Mouse (Mus musculus) neural tube, embryonic 13.5 days (tissue): ENCODE measurements around the gene Itpr2. TPM values are rescaled to one million over a fixed set of nuclear protein-coding genes. Genes with fewer than 3 reads are reported as not detected.
A peak's percentile ranks its signal among the peaks of the same experiment; 100 is the strongest.

Source experiments
- ATAC-seq: fragments of 200-750 bp; cut with Nextera tagmentation; 2 replicates; pipeline ENCODE4 v1.8.0; 2017; ENCODE audit warnings: low read depth, mild to moderate bottlenecking, moderate TSS enrichment, moderate library complexity
- H3K27ac ChIP-seq: fragments of 300-500 bp; sonication (generic); replicated peaks from 2 replicates; pipeline ENCODE4 v1.5.1; 2015; ENCODE audit warnings: moderate library complexity, mild to moderate bottlenecking, inconsistent platforms
- H3K27me3 ChIP-seq: fragments of 300-500 bp; sonication (generic); 2 replicates; pipeline ENCODE4 v1.6.1; 2015; ENCODE audit warnings: mild to moderate bottlenecking, inconsistent platforms
- H3K36me3 ChIP-seq: fragments of 300-500 bp; sonication (generic); 2 replicates; pipeline ENCODE4 v1.6.1; 2015; ENCODE audit warnings: mild to moderate bottlenecking, inconsistent platforms
- H3K4me1 ChIP-seq: fragments of 300-500 bp; sonication (generic); replicated peaks from 2 replicates; pipeline ENCODE4 v1.6.1; 2015; ENCODE audit warnings: inconsistent platforms
- H3K4me2 ChIP-seq: fragments of 300-500 bp; sonication (generic); 2 replicates; pipeline ENCODE4 v1.6.1; 2015; ENCODE audit warnings: inconsistent platforms, mild to moderate bottlenecking, moderate library complexity
- H3K4me3 ChIP-seq: fragments of 300-500 bp; sonication (generic); 2 replicates; pipeline ENCODE4 v1.5.1; 2015; ENCODE audit warnings: mild to moderate bottlenecking, inconsistent platforms
- H3K9ac ChIP-seq: fragments of 300-500 bp; sonication (generic); 2 replicates; pipeline ENCODE4 v1.6.1; 2015; ENCODE audit warnings: moderate library complexity, mild to moderate bottlenecking, inconsistent platforms
- H3K9me3 ChIP-seq: fragments of 300-500 bp; sonication (generic); 2 replicates; pipeline ENCODE4 v1.6.1; 2016; ENCODE audit warnings: inconsistent platforms
- WGBS: fragments of 180-500 bp; shearing (Covaris S2); methylation state at CpG from one replicate; pipeline ENCODE4 v1.1.7; 2015; 5-methylcytosine and 5-hydroxymethylcytosine counted together
- polyA plus RNA-seq: library from polyadenylated mRNA; unstranded; fragments of >200 nt; fragmentation: Nextera tagmentation; extraction: Ambion mirVana; gene quantifications from 2 replicates; pipeline ENCODE4 v1.2.1, GENCODE M21; 2015

Itpr2 gene
- 5.5 and 9.6 TPM in 2 replicates for polyA plus RNA-seq

DNA sequence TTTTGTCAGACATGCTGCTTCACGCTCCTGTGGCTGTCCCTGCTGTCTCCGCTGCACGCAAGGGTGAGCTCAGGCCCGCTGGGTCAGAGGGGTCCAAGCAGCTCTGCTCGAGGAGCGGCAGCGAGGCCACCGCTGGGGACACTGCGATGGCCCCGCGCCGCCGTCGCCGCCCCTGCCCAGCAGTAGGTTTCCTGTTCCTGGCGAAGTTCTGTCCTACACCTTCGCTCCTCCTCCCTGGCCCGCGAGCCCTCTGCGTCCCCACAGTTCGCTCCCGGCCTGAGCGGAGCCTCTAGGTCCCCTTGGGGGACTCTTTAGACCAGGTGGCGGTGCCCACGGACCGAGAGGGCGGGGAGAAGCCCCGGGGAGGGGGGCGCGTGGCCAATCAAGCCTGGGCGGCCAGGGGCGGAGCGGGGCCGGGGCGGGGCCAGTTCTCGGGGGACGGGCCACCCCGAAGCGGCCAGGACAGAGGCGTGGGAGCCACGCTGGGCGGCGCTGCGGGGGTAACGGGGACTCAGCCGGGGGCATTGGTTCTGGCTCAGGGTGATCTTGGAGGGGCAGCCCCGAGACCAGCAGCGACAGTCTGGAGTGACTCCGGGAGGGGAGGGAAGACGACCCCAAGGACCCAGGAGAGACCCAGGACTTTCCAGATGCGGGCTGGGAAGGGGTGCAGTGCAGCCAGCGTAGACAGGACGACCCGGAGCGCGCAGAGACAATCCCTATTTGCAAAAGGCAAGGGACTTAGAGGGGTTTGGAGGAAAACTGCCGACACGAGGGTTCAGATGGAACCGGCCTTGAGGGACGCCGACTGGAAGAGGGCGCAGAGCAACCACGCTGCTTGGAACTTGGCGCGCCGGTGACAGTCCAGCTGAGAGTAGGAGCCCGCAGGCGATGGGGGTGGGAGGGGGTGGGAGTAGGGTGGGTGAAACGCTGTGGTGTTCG is at the start of gene Itpr2:
Gene Itpr2, minus strand, starts transcription at position 358 of the 939 bp plus-strand sequence.
- WGBS = 1% methylated on average over 67 of the region's 70 CpGs
- peaks cover 23% of the 10 kb centered on the region for H3K4me1 ChIP-seq
- peak within 1 kb of the TSS; percentile 99 for H3K4me2 ChIP-seq
- H3K4me3 ChIP-seq = peak within 1 kb of the TSS; percentile 62
- H3K27me3 ChIP-seq = peaks cover 33% of the 10 kb centered on the region
- H3K27ac ChIP-seq = peak within 1 kb of the TSS; percentile 52
- no peaks in the 10 kb centered on the region for H3K36me3 ChIP-seq
- H3K9me3 ChIP-seq = no peaks in the 10 kb centered on the region
- ATAC-seq = peak; percentile 95
- H3K9ac ChIP-seq = peak within 1 kb of the TSS; percentile 72

DNA sequence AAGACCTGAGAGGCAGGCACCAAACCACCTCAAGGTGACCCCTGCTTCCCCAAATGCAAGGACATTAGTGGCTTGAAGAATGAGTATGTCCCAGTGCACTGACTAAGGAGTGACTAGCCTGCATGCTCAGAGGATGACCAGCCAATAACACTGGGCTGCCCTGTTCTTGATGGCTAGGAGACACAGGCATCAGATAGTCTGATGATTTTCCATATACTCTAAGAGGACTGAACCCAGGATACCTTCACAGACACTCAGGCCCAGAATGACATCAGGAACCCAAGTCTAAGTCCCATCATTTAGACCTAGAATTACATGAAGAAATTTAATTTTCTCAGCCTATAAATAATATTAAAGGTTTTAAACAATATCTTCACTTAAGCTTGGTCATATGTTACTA is 49.3 kb upstream of the Itpr2 start:
- Histone ChIP-seq H3K4me1 (no peaks in the 10 kb centered on the region), H3K4me2 (no peak overlapping the region), H3K4me3 (no peak overlapping the region), H3K9me3 (no peaks in the 10 kb centered on the region), H3K27ac (no peak overlapping the region), H3K27me3 (no peaks in the 10 kb centered on the region), H3K9ac (no peak overlapping the region), H3K36me3 (peaks cover 87% of the 10 kb centered on the region)
- no peak for ATAC-seq

GRCm38 (mm10) chr6:146550421-146550820 is 48.4 kb upstream of the Itpr2 start:
- H3K27me3 ChIP-seq = no peaks in the 10 kb centered on the region
- 88% methylated on average over 2 of the region's 2 CpGs for WGBS

DNA sequence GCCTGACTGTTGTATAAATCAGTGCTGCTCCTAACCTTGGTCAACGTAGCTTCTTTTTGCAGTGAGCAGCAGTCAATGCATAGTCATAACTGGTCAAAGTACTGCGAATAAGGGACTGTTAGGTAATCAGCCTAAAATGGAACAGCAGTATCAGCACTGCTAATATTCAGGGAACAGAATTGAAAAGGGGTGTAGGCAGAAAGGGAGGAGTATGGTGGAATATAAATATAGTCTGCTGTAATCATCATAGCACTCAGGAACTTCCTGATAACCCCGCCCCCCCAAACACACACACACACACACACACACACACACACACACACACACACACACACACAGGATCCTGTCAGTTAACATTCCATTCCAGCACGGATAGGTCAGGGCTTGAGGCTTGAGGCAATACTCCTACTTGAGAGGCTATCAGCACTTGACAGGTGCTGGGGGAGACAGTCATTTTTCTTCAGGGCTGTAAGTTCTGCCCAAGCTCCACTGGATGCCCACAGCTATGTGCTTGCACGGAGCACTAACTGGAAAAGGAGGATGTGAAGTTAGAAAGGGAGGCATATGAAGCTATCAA is 43.4 kb upstream of the Itpr2 start:
- H3K4me1 ChIP-seq = no peaks in the 10 kb centered on the region
- H3K27me3 ChIP-seq = no peaks in the 10 kb centered on the region
- peaks cover 45% of the 10 kb centered on the region for H3K36me3 ChIP-seq
- H3K9ac ChIP-seq = no peak overlapping the region
- H3K9me3 ChIP-seq = no peaks in the 10 kb centered on the region
- H3K27ac ChIP-seq = no peak overlapping the region
- no peak overlapping the region for H3K4me3 ChIP-seq
- ATAC-seq = no peak
- no peak overlapping the region for H3K4me2 ChIP-seq
- 93% methylated on average over 5 of the region's 5 CpGs for WGBS

More at GRCm38 (mm10) chr6:146550421-146550820, 48.4 kb upstream of the Itpr2 start:
- H3K9me3 ChIP-seq = no peaks in the 10 kb centered on the region
- H3K36me3 ChIP-seq = peaks cover 86% of the 10 kb centered on the region
- no peak overlapping the region for H3K27ac ChIP-seq
- no peak overlapping the region for H3K4me3 ChIP-seq
- H3K4me1 ChIP-seq = no peaks in the 10 kb centered on the region
- no peak overlapping the region for H3K4me2 ChIP-seq
- ATAC-seq = no peak
- no peak overlapping the region for H3K9ac ChIP-seq

GRCm38 (mm10) chr6:146544622-146545021 is 42.6 kb upstream of the Itpr2 start:
- 92% methylated on average over 1 of the region's 1 CpGs for WGBS
- no peak for ATAC-seq
- Histone ChIP-seq H3K9me3 (no peaks in the 10 kb centered on the region), H3K4me2 (no peak overlapping the region), H3K36me3 (peaks cover 38% of the 10 kb centered on the region), H3K4me1 (no peaks in the 10 kb centered on the region), H3K27me3 (no peaks in the 10 kb centered on the region), H3K9ac (no peak overlapping the region), H3K27ac (no peak overlapping the region), H3K4me3 (no peak overlapping the region)

DNA sequence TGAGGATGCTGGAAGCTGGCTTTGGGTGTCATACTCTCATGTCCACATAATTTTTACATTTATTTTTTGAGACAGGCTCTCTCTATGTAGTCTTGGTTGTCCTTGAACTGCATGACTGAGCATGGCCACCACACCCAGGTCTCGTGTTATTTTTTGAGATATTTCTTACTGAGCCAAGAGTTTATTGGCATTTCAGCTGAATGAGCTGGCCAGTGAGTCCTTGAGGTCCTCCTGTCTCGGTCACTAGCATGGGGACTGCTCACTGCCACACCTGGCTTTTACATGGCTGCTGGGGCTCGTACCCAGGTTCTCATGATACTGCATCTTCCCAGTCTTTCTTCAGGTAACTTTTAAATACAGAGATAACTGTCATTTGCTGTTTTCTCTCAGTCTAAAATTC is 38.4 kb upstream of the Itpr2 start:
- no peak overlapping the region for H3K9ac ChIP-seq
- no peaks in the 10 kb centered on the region for H3K4me1 ChIP-seq
- 0 out of 2 replicates have a peak, but pooled peaks cover 4% of the 10 kb centered on the region for H3K36me3 ChIP-seq
- 79% methylated on average over 3 of the region's 3 CpGs for WGBS
- H3K27me3 ChIP-seq = no peaks in the 10 kb centered on the region
- H3K27ac ChIP-seq = no peak overlapping the region
- H3K4me3 ChIP-seq = no peak overlapping the region
- no peaks in the 10 kb centered on the region for H3K9me3 ChIP-seq
- H3K4me2 ChIP-seq = no peak overlapping the region
- no peak for ATAC-seq

GRCm38 (mm10) chr6:146538661-146539060 is 36.6 kb upstream of the Itpr2 start:
- 55% methylated on average over 4 of the region's 4 CpGs for WGBS

DNA sequence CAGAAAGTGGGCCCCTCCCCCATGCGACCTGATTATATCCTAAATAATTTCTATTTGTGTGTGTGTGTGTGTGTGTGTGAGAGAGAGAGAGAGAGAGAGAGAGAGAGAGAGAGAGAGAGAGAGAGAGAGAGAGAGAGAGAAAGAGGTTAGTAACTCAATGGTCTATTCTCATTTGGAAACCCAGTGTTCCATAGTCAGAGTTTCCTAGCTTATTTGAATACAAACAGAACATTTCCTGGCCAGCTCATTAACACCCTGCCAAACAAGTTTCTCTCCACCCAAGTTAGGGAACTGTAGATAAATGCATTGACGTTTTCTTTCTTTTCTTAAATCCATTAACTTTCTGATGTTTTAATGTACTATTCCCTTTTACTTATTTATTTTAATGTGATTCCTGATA is 36.0 kb upstream of the Itpr2 start:
- Histone ChIP-seq H3K9ac (no peak overlapping the region), H3K4me1 (no peaks in the 10 kb centered on the region), H3K4me2 (no peak overlapping the region), H3K27me3 (no peaks in the 10 kb centered on the region), H3K27ac (no peak overlapping the region), H3K9me3 (no peaks in the 10 kb centered on the region), H3K36me3 (no peaks in the 10 kb centered on the region), H3K4me3 (no peak overlapping the region)
- 80% methylated on average over 2 of the region's 2 CpGs for WGBS
- no peak for ATAC-seq

More at GRCm38 (mm10) chr6:146538661-146539060, 36.6 kb upstream of the Itpr2 start:
- no peaks in the 10 kb centered on the region for H3K27me3 ChIP-seq
- H3K4me2 ChIP-seq = no peak overlapping the region
- H3K36me3 ChIP-seq = no peaks in the 10 kb centered on the region
- no peak for ATAC-seq
- H3K9ac ChIP-seq = no peak overlapping the region
- no peaks in the 10 kb centered on the region for H3K4me1 ChIP-seq
- no peak overlapping the region for H3K27ac ChIP-seq
- H3K4me3 ChIP-seq = no peak overlapping the region
- no peaks in the 10 kb centered on the region for H3K9me3 ChIP-seq

GRCm38 (mm10) chr6:146537111-146537510 is 35.1 kb upstream of the Itpr2 start:
- no peaks in the 10 kb centered on the region for H3K9me3 ChIP-seq
- H3K4me3 ChIP-seq = no peak overlapping the region
- H3K36me3 ChIP-seq = no peaks in the 10 kb centered on the region
- ATAC-seq = no peak
- no peak overlapping the region for H3K9ac ChIP-seq
- H3K4me1 ChIP-seq = no peaks in the 10 kb centered on the region
- no peak overlapping the region for H3K4me2 ChIP-seq
- H3K27me3 ChIP-seq = no peaks in the 10 kb centered on the region
- 95% methylated on average over 4 of the region's 4 CpGs for WGBS
- H3K27ac ChIP-seq = no peak overlapping the region

DNA sequence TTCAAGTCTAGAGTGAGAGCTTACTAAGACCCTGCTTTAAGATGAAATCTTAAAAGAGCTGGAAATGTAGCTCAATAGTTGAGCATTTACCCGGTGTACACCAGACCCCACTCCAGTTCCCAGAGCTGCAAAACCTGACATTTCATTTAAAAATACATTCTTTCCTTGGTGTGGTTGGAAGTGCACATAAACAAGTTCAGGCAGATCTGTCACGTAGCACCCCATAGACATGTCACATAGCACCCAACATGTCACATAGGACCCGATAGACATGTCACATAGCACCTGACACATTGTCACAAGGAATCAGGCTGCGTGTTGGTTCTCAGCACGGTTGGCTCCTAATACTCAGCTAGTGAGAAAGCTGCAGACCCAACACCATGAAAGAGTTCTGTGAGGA is 33.5 kb upstream of the Itpr2 start:
- 94% methylated on average over 5 of the region's 5 CpGs for WGBS

DNA sequence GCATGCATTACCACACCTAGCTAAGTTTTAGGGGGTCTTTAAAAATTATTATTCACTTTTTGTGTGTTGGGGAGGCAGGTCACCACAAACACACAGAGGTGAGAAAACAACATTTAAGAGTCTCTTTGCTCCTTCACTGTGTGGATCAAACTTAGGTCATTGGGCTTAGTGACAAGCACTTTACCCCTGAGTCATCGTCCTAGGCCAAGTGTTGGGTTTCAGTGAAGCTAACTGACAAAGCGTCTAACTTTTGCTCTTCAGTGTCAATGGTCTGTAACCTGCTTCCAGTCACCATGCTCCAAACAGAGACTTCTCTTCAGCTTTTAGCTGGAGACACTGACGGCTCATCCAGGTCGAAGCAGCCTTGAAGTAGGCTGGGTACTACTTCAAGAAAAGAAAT is 31.1 kb upstream of the Itpr2 start:
- no peak overlapping the region for H3K4me3 ChIP-seq
- WGBS = 91% methylated on average over 4 of the region's 4 CpGs
- no peaks in the 10 kb centered on the region for H3K4me1 ChIP-seq
- no peaks in the 10 kb centered on the region for H3K36me3 ChIP-seq
- H3K9ac ChIP-seq = no peak overlapping the region
- H3K9me3 ChIP-seq = no peaks in the 10 kb centered on the region
- H3K27ac ChIP-seq = no peak overlapping the region
- no peak for ATAC-seq
- H3K4me2 ChIP-seq = no peak overlapping the region
- no peaks in the 10 kb centered on the region for H3K27me3 ChIP-seq

More for the DNA sequence above, 33.5 kb upstream of the Itpr2 start:
- no peak for ATAC-seq
- no peaks in the 10 kb centered on the region for H3K27me3 ChIP-seq
- H3K4me3 ChIP-seq = no peak overlapping the region
- H3K36me3 ChIP-seq = no peaks in the 10 kb centered on the region
- H3K4me1 ChIP-seq = no peaks in the 10 kb centered on the region
- H3K9ac ChIP-seq = no peak overlapping the region
- H3K9me3 ChIP-seq = no peaks in the 10 kb centered on the region
- H3K27ac ChIP-seq = no peak overlapping the region
- no peak overlapping the region for H3K4me2 ChIP-seq

GRCm38 (mm10) chr6:146530769-146531168 is 28.7 kb upstream of the Itpr2 start:
- no peak overlapping the region for H3K4me2 ChIP-seq
- H3K9ac ChIP-seq = no peak overlapping the region
- WGBS = 30% methylated on average over 5 of the region's 5 CpGs
- ATAC-seq = no peak
- no peak overlapping the region for H3K4me3 ChIP-seq
- no peaks in the 10 kb centered on the region for H3K36me3 ChIP-seq
- H3K4me1 ChIP-seq = no peaks in the 10 kb centered on the region
- no peak overlapping the region for H3K27ac ChIP-seq
- H3K9me3 ChIP-seq = no peaks in the 10 kb centered on the region
- H3K27me3 ChIP-seq = no peaks in the 10 kb centered on the region
